Mouse (Mus musculus) MEL (cell line): ENCODE data around the gene Nsmce3. TPM values are rescaled to one million over a fixed set of nuclear protein-coding genes. Genes with fewer than 3 reads are reported as not detected.

ENCODE experiments used
- DNase-seq: peaks from one replicate; pipeline ENCODE4 v3.0.0; 2011; ENCODE audit warnings: low read depth, low spot score
- H3K27ac ChIP-seq: 2 replicates; pipeline ENCODE4 v1.5.1; 2012; ENCODE audit warnings: low read depth, mild to moderate bottlenecking, control low read depth, low read length, moderate library complexity; ENCODE audit not compliant: control insufficient read depth
- H3K27me3 ChIP-seq, 2 experiments: fragments of 150-350 bp in 1 of 2; sonication (generic) in 1 of 2; 2 replicates each; pipeline ENCODE4 v1.6.1; 2012; ENCODE audit warnings: low read length in 2 of 2, mild to moderate bottlenecking in 2 of 2, improper control_type of control experiment in 1 of 2, moderate library complexity in 1 of 2; ENCODE audit not compliant: insufficient read depth in 2 of 2, control insufficient read depth in 1 of 2
- H3K36me3 ChIP-seq, 2 experiments: 2 replicates each; pipeline ENCODE4 v1.6.1; 2012 to 2014; ENCODE audit warnings: low read length in 2 of 2, improper control_type of control experiment in 1 of 2, inconsistent platforms in 1 of 2, mild to moderate bottlenecking in 1 of 2; ENCODE audit not compliant: insufficient read depth in 2 of 2, control insufficient read depth in 1 of 2
- H3K4me1 ChIP-seq, 2 experiments: fragments of 150-350 bp in 1 of 2; sonication (generic) in 1 of 2; 2 replicates each; pipeline ENCODE4 v1.6.1; 2012; ENCODE audit warnings: low read length in 2 of 2, improper control_type of control experiment in 1 of 2, mild to moderate bottlenecking in 1 of 2; ENCODE audit not compliant: insufficient read depth in 2 of 2, control insufficient read depth in 1 of 2
- H3K4me3 ChIP-seq, 2 experiments: fragments of 150-350 bp in 1 of 2; sonication (generic) in 1 of 2; 2 replicates each; pipeline ENCODE4 v1.5.1; 2012; ENCODE audit warnings: low read depth in 2 of 2, low read length in 2 of 2, mild to moderate bottlenecking in 2 of 2, moderate library complexity in 2 of 2, control low read depth in 1 of 2, improper control_type of control experiment in 1 of 2; ENCODE audit not compliant: control insufficient read depth in 1 of 2, insufficient read depth in 1 of 2
- H3K79me2 ChIP-seq: 2 replicates; pipeline ENCODE4 v1.6.1; 2012; ENCODE audit warnings: mild to moderate bottlenecking, low read length, moderate library complexity; ENCODE audit not compliant: control insufficient read depth, poor library complexity, insufficient read depth
- H3K9ac ChIP-seq: 2 replicates; pipeline ENCODE4 v1.6.1; 2012; ENCODE audit warnings: low read depth, mild to moderate bottlenecking, control low read depth, low read length, moderate library complexity; ENCODE audit not compliant: control insufficient read depth, poor library complexity, severe bottlenecking
- H3K9me3 ChIP-seq: fragments of 150-350 bp; sonication (generic); replicated peaks from 2 replicates; pipeline ENCODE4 v1.6.1; 2012; ENCODE audit warnings: mild to moderate bottlenecking, low read length, improper control_type of control experiment, moderate library complexity; ENCODE audit not compliant: insufficient read depth
- BHLHE40 ChIP-seq: IDR thresholded peaks from 2 replicates; pipeline ENCODE4 v1.6.1; 2012; ENCODE audit warnings: low read depth, mild to moderate bottlenecking, inconsistent platforms, low read length, improper control_type of control experiment, borderline replicate concordance
- CHD1 ChIP-seq: IDR thresholded peaks from 2 replicates; pipeline ENCODE4 v1.6.1; 2012; ENCODE audit warnings: low read depth, mild to moderate bottlenecking, inconsistent platforms, low read length, improper control_type of control experiment
- CHD2 ChIP-seq: IDR thresholded peaks from 2 replicates; pipeline ENCODE4 v1.6.1; 2011; ENCODE audit warnings: low read length, improper control_type of control experiment
- E2F4 ChIP-seq: IDR thresholded peaks from 2 replicates; pipeline ENCODE4 v1.6.1; 2011; ENCODE audit warnings: low read depth, low read length, improper control_type of control experiment, borderline replicate concordance
- EP300 ChIP-seq, 2 experiments: IDR thresholded peaks; 2 replicates each; pipeline ENCODE4 v1.6.1; 2011; ENCODE audit warnings: improper control_type of control experiment in 2 of 2, low read length in 2 of 2, low read depth in 1 of 2, mild to moderate bottlenecking in 1 of 2
- ETS1 ChIP-seq: IDR thresholded peaks from 2 replicates; pipeline ENCODE4 v1.6.1; 2012; ENCODE audit warnings: low read depth, mild to moderate bottlenecking, inconsistent platforms, low read length, improper control_type of control experiment, moderate library complexity
- MAFK ChIP-seq: IDR thresholded peaks from 2 replicates; pipeline ENCODE4 v1.6.1; 2011; ENCODE audit warnings: low read depth, mild to moderate bottlenecking, low read length, improper control_type of control experiment, borderline replicate concordance
- MAX ChIP-seq: IDR thresholded peaks from 2 replicates; pipeline ENCODE4 v1.6.1; 2011; ENCODE audit warnings: low read length, improper control_type of control experiment
- MXI1 ChIP-seq: IDR thresholded peaks from 2 replicates; pipeline ENCODE4 v1.6.1; 2011; ENCODE audit warnings: mild to moderate bottlenecking, low read depth, low read length, improper control_type of control experiment
- MYB ChIP-seq: IDR thresholded peaks from 2 replicates; pipeline ENCODE4 v1.6.1; 2011; ENCODE audit warnings: mild to moderate bottlenecking, low read depth, low read length, improper control_type of control experiment
- MYC ChIP-seq: IDR thresholded peaks from 2 replicates; pipeline ENCODE4 v1.6.1; 2011; ENCODE audit warnings: low read depth, mild to moderate bottlenecking, low read length, improper control_type of control experiment, moderate library complexity
- NELFE ChIP-seq: IDR thresholded peaks from 2 replicates; pipeline ENCODE4 v1.6.1; 2011; ENCODE audit warnings: low read depth, low read length, improper control_type of control experiment
- RCOR1 ChIP-seq: IDR thresholded peaks from 2 replicates; pipeline ENCODE4 v1.6.1; 2012; ENCODE audit warnings: low read depth, mild to moderate bottlenecking, inconsistent platforms, low read length, improper control_type of control experiment
- TAL1 ChIP-seq: IDR thresholded peaks from 2 replicates; pipeline ENCODE4 v1.6.1; 2012; ENCODE audit warnings: mild to moderate bottlenecking, inconsistent platforms, low read length, moderate library complexity, mixed read lengths
- TBP ChIP-seq: IDR thresholded peaks from 2 replicates; pipeline ENCODE4 v1.8.0; 2011; ENCODE audit warnings: low read depth, low read length, improper control_type of control experiment
- UBTF ChIP-seq: IDR thresholded peaks from 2 replicates; pipeline ENCODE4 v1.6.1; 2012; ENCODE audit warnings: low read depth, mild to moderate bottlenecking, inconsistent platforms, low read length, improper control_type of control experiment, moderate library complexity, borderline replicate concordance; ENCODE audit not compliant: insufficient read depth
- USF2 ChIP-seq, 2 experiments: IDR thresholded peaks; 2 replicates each; pipeline ENCODE4 v1.6.1; 2011 to 2012; ENCODE audit warnings: improper control_type of control experiment in 2 of 2, low read length in 2 of 2, borderline replicate concordance in 1 of 2, inconsistent platforms in 1 of 2, low read depth in 1 of 2, mild to moderate bottlenecking in 1 of 2; ENCODE audit not compliant: insufficient read depth in 1 of 2
- polyA plus RNA-seq, 2 experiments: library from polyadenylated mRNA; stranded (reverse) in 1 of 2; unstranded in 1 of 2; fragments of >175 nt in 1 of 2; fragments of >200 nt in 1 of 2; gene quantifications; 2 replicates each; pipeline versions ENCODE4 v1.2.1 to v1.2.4; 2012; ENCODE audit warnings: low replicate concordance in 2 of 2, low read depth in 1 of 2; ENCODE audit not compliant: insufficient read length in 2 of 2, insufficient read depth in 1 of 2, missing spikeins in 1 of 2
- total RNA-seq: library from RNA; depleted of rRNA; stranded (reverse); fragments of 300-350 nt; gene quantifications from 2 replicates; pipeline ENCODE4 v1.2.3, GENCODE M21; 2012

The Nsmce3 gene
- total and polyA plus RNA-seq, 3 experiments, result 9.5 to 9.9 TPM; not detected in 1

GRCm38 (mm10) chr7:64821081-64821480, 51.7 kb downstream of the Nsmce3 start:
- Histone ChIP-seq H3K79me2 (no peaks in the 10 kb centered on the region), H3K27me3 (no peaks in the 10 kb centered on the region), H3K4me3 (no peak overlapping the region), H3K9me3 (no peaks in the 10 kb centered on the region), H3K36me3 (no peaks in the 10 kb centered on the region), H3K27ac (no peak overlapping the region), H3K9ac (no peak overlapping the region), H3K4me1 (no peaks in the 10 kb centered on the region)
- DNase-seq, result no peak
- TF ChIP-seq TAL1 (no peak), MYB (no peak), MAFK (no peak)

- DNase-seq, result no peak
- H3K27ac ChIP-seq, result no peak overlapping the region
- H3K9ac ChIP-seq, result no peak overlapping the region
- H3K36me3 ChIP-seq, result no peaks in the 10 kb centered on the region
- TF ChIP-seq ETS1 (no peak), MYB (no peak), USF2 (IDR thresholded peaks at IDR 0.05; ENCODE audit: borderline replicate concordance in 1 of 2, insufficient read depth in 1 of 2, low read depth in 1 of 2, low read length in 2 of 2) (no peak), RCOR1 (no peak), UBTF (no peak), E2F4 (no peak), EP300 (IDR thresholded peaks at IDR 0.05; ENCODE audit: low read depth in 1 of 2, low read length in 2 of 2) (no peak), BHLHE40 (no peak), TBP (no peak), CHD1 (no peak), NELFE (no peak), MAX (no peak), MYC (no peak), CHD2 (no peak), MXI1 (no peak)
- no peaks in the 10 kb centered on the region for H3K27me3 ChIP-seq
- no peaks in the 10 kb centered on the region for H3K4me1 ChIP-seq
- H3K9me3 ChIP-seq, result no peaks in the 10 kb centered on the region
- no peaks in the 10 kb centered on the region for H3K79me2 ChIP-seq
- no peak overlapping the region for H3K4me3 ChIP-seq
Observed at GRCm38 (mm10) chr7:64819683-64820082, 53.1 kb downstream of the Nsmce3 start.
